Mouse (Mus musculus) lung, postnatal 10 days (tissue): ENCODE measurements at regions not wholly inside any gene's neighbourhood (a gene's known extent, or its start where the extent isn't known, plus 50 kb on each side); places are given as distances from the start of the nearest gene placed in this dataset.
"Not testable (repeated sequence)": the region's sequence is repeated elsewhere in the genome, so short reads cannot be mapped to it uniquely, and the experiment has no call there.

Source experiments
- DNase-seq: peaks from one replicate; pipeline ENCODE4 v3.0.0; 2021

DNA sequence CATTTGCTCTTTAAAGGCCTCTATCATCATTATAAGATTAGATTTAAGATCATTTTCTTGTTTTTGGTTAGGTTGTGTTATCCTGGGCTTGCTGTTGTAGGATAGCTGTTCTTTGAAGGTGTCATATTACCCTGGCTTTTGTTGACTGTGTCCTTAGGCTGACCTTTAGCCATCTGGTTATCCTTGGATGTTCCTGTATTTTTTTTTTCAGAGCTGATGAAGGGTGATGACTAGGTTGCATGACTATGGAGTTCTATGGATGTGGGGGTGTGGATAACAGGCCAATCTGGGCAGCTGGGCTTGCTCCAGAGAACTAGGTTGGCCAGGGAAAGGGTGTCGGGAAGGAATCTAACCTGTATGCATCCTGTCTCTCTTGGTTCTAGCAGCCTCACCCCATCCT lies 74.2 kb downstream of the Dmrta1 start:
- DNase-seq, result no peak

DNA sequence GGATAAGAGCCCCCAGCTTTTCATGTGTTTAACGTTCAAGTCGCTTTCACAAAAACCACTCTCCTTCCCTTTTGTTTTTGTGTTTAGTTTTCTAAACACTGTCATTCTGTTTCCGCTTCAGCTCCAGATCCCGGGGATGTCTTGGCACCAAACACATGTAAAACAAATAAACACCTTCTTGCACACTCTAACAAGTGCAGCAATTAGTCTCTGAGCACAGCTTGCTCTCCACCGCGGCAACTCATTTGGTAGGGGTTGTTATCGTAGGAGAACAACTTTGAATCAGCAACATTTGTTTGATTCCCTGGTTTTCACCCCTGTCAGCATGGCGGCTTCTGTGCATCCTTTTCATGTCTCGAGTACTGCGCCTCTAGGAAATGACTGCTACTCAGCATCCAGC lies 97.0 kb downstream of the Dmrta1 start:
- no peak for DNase-seq

DNA sequence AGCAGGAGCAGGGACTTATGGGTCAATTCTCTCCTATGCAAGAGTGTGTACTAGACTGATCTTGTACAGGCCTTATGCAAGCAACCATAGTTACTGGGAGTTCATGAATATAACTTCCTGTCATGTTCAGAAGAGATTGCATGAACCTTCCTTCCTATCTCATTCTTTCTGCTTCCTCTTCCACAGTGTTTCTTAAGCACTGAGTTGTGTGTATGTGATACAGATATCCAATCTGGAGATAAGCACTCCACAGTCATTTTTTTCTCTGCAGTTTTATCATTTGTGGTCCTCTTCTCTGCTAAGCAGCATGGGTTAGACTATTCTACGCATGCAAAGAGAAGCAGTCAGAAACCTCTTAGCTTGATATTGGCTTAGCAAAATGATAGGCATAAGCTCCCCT lies 102.3 kb downstream of the Dmrta1 start:
- DNase-seq, result no peak

DNA sequence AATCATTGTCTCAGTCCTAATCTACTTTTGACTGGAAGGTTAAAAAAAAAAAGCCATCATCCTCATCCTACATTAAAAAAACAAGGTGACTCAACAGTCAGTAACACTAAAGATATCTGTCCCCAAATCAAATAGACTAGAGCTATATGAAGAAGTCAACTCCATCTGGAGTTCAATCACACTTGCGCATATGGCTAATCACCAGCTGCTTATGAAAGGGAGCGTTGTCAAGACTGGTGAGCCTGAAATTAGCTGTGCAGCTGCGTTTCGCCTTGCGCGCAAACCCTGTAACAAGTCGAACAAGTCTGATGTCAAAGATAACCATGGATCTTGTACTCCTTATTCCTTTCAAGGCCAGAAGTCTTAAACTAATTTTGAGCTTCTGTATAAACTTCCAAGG lies 137.6 kb downstream of the Dmrta1 start:
- DNase-seq, result no peak

DNA sequence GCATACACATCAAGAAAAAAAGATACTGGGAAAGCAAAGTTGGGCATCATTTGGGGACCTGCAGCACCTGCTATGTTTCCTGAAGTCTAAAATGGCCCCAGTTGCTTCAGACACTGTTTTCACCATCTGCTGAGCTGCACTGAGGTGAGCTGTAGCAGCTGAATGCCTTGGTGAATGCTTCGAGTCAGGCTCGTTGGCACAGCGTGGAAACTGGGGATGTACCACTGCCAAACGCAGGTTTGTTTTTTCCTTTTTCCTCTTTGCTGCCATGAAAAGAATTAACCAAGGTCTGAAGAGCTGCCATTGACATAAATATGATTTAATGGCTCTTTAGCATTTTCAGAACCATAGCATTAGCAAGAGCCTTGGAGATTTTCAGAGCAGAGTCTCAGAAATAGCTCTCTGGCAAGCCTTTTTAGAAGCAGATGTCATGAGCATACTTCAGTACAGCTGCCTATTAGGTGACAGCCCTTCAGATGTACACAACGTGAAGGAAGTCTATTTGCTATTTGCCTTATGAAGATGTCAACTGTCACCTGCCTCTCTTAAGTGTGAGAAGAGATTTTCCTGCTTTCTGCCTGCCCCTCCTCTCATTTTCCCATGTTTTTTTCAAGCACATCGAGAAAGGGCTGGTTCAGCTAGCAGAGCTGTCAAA lies 155.4 kb downstream of the Dmrta1 start:
- no peak for DNase-seq

DNA sequence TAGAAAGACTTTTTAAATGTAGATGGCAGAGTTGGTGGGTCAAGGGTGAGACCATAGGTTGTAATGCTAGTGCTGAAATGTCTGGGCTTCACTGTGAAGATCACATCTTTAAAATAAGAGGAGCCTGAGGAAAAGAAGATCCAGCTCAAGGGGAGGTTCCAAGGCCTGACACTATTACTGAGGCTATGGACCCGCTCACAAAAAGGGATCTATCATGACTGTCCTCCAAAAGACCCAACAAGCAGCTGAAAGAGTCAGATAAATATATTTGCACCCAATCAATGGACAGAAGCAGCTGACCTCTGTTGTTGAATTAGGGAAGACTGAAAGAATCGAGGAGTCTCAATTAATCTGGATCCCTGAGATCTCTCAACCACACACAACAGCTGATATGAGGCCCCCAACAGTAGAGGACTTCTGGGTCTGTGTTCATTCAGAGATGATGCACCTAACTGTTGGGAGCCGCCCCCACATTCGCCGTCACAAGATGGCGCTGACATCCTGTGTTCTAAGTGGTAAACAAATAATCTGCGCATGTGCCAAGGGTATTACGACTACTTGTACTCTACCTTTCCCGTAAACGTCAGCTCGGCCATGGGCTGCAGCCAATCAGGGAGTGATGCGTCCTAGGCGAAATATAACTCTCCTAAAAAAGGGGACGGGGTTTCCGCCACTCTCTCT lies 196.3 kb downstream of the Dmrta1 start:
- peak; percentile 3 for DNase-seq

DNA sequence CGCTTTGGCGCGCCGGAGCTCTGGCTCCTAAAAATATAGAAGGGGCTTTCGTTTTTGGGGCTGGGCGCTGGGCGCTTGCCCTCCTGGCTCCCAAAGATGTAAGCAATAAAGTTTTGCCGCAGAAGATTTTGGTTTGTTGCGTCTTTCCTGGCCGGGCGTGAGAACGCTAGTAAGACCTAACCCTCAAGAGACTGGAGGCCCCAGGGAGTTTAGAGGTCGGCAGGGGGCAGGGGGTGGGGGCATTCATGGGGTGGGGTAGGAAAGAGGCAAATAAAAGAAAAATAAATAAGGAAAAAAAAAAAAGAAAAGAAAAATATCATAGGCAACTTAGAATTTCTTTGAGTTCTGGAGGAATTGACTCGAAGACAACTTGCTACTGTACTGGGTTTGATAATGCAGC lies 196.9 kb downstream of the Dmrta1 start:
- not testable (repeated sequence) for DNase-seq

DNA sequence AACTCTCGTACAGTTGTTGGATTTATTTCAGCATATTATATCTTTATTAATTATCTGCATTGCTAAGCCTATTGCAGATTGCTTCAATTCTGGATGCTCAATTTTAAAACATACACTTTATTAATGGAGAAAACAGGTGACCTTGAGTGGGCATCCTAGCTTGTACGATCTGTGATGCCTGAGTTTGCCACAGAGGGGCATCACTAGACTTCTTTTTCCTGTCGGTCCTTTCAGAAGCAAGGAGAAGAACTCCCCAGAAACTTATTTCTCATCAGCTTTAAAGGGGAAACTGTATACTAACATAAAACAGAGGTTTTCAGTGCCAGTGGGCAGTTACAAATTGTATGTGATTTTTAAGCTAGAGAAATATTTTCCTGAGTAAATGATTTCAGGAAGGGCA lies 201.8 kb downstream of the Dmrta1 start:
- DNase-seq, result no peak

DNA sequence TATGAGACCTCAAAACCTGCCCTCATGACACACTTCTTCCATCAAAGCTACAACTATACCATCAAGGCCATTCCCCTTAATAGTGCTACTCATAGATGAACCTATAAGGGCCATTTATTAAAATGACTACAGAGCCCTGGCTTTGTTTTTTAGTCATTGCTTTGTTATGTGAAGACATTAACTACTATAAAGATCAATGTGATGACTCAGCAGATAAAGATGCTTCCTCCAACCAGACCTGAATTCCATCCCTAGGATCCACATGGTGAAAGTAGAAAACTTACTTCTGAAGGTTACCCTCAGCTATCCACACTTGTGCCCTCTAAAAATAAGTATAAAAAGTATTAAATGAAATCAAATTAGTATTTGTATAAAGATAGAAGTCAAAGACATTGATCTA lies 230.4 kb downstream of the Dmrta1 start:
- DNase-seq, result no peak

DNA sequence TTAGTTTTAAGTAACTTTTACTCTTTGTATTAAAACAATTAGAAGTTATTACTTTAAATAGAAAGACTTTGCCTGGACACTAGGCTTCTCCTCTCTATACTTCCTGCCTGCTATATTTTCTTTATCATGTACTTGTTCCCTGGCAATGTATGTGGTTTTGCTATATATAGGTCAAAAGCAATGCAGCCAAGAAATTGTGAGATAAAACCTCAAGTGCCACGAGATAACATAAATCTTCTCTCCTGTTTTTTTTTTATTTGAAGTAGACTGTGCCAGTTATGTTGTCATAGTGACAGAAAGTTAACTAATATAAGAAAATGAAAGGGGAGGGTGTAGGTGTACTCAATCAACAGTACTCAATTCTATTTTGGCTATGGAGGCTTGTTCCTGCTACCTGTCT lies 258.4 kb downstream of the Dmrta1 start:
- no peak for DNase-seq

DNA sequence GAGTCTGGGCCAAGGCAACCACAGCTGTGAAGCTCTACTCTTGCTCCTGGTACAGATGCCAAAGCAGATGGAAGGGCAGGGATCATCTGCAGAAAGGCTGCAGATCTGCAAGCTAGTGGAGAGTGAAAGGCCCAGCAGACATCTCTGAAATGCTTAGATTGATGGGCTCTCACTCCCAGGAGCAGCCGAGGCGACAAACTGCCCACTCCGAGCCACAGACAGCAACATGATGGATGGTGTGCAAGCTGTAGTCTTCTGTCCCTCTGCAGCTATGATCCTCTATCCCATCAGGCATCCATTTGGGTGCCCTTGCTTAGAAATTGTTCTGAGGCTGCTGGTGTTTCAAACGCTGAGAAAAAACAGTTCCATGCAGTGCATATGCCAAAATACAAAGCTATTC lies 262.1 kb downstream of the Dmrta1 start:
- DNase-seq, result no peak

DNA sequence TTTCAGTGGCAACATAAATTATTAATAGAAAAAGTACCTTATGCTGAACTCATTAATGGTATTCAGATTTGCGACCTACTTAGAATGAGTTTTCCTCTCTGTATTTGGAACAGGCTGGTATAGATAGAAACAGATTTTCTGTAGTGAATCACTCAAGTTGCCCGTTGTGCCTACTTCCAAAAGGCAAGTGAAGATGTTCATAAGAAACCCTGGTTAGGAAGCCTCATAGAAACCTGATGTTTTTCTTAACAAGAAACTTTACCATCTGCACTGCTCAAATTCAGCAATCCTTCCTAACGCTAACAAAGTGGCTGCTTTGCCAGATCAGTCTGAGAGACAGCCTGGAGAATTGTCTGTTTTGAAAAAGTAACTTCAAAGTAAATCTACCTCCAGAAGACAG lies 242.5 kb upstream of the Zfp352 start:
- no peak for DNase-seq

DNA sequence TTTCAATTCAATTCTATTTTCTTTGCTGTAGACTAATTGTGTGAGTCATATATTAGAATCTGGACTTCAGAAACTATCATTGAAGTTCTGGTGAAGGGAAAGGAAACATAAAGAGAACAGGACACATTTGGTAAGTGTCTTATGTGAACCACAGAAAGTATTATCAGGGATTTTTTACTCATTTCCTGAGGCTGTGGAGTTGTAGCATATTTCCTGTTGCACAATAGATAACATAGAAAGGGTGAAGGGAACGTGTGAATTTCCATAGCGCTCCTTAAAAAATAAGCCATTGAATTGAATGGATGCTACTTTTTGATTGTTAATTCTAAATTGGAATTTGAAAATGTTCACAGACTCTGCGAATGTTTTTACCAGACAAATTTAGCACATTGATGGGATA lies 215.2 kb upstream of the Zfp352 start:
- no peak for DNase-seq

DNA sequence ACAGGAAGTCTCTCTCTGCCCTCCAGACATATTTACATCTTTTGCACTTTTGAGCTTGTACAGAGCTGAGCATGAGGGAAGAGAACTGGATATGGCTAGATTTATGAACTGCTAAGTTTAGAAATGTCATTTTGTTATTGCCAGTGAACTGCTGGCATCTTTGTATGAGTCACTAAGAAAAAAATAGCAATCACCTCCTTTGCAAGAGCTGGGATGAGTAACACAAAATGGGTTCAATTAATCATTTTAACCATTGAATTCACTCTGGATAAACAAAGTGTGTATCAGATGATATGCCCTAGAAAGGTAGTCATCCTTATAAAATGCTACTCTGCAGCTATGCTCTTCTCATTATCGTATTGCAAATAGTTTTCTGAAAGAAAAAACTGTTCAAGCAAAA lies 214.7 kb upstream of the Zfp352 start:
- no peak for DNase-seq

DNA sequence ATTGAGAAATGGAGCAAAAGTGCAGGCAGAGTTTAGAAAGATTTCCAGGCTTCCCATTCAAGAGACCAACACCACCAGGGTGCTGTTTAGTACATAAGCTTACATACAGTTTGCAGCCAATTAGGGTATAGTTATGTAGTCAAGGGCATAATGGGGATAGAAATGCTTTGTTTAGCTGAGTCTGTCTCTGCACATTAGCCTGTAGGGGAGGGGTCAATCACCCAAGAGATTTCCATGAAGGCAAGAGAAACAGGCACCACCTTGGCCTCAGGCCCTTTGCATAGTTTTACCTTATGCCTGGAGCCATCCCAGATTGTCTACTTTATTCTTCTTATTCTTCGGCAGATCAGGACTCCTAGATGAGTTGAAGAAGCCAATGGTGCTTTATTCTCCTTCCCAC lies 205.9 kb upstream of the Zfp352 start:
- DNase-seq, result no peak

DNA sequence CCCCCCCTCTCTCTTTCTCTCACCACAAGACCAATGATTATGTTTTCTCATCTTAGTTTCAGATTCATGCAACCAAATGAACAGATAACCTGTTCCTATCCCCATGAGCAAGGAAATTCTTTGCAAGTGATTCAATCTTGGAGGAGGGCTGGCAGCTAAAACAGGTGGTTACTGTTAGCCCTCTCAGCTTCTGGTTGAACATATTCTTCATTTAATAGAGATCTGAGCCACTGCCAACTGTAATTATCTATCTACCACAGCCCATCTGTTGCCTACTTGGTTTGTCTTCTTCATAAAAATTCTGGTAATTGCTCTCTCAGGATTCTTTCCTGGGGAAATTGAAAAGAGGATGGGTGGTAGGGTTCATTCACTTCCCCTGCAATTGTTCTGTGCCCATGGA lies 204.4 kb upstream of the Zfp352 start:
- DNase-seq, result no peak
